Mouse (Mus musculus) neural tube, embryonic 10.5 days (tissue): ENCODE results near the gene Iqgap1.

Experiments
- DNase-seq: peaks from one replicate; pipeline ENCODE4 v3.0.0-alpha.2; 2017; ENCODE audit warnings: low spot score; ENCODE audit errors: extremely low spot score

Iqgap1 gene

DNA sequence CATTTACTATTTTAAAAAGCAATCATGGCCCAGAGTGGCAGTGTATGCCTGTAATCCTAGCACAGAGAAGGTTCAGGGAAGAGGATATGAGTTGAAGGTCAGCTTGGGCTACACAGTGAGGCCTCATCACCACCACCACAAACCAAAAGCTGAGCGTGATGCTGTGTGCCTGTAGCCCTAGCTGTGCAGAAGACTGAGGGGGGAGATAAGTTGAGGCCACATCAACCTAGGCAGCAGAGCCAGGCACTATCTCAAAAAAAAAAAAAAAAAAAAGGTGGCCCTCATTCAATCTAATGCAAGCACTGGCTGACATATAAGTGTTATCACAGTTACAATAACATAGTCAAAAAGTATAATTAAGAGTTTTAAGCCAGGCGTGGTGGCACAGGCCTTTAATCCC lies 106.7 kb downstream of the Iqgap1 start:
- no peak for DNase-seq

GRCm38 (mm10) chr7:80718471-80718870 lies 107.3 kb downstream of the Iqgap1 start:
- no peak for DNase-seq

DNA sequence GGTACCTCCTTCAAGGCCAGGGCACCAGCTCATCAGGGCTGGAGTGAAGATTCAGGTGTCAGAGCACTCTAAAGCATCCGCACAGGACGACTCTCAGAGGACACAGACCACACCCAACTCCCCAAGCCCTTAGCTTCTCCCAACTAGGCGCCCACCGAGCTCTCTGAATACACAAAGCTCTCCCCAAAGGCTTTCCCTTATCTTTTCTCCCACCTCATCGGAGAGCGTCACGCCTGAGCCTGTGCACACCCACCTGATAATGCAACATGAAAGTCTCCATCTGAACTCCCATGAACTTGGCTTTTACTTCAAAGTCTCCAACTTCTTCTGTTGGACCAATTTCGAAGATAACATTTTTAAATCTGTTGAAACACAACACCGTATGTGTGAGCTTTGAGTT lies 109.0 kb downstream of the Iqgap1 start:
- DNase-seq, result no peak

DNA sequence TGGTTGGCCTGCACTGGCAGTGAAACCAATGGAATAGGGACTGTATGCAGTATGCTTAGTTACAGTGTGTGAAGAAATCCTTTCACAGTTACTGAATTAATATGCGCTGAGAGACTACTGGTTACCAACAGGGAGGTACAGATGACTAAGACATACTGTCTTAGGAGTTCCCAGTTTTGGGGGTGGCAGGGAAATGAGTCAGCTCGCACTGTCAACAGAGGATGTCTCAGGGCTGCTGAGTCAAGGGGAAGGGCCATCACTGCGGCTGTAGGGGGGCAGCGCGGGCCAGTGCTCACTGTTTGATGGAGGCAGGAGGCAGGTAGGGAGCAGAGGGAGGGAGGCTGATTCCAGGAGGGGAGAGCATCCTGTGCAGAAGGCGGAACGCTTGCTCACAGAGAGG lies 110.5 kb downstream of the Iqgap1 start:
- no peak for DNase-seq

- DNase-seq, result no peak
Measured at GRCm38 (mm10) chr7:80711496-80711895, 114.3 kb downstream of the Iqgap1 start.

DNA sequence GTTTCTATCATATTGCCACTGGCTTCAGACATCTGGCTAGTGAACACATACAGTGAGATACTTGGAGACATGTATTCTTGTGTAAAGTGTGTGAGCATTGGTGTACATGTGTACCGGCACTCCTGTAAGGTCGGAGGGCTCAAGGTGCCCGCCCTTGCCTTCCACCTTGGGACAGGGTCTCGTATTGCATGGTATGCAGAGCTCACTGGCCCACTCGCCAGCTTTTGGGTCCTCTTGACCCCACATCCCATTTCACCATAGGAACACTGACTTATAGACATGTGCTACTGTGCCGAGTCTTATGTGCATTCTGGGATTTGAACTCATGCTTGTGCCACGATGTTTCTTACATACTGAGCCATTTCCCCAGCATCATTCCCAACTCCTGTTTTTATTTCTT lies 115.4 kb downstream of the Iqgap1 start:
- DNase-seq, result no peak

- no peak for DNase-seq
Measured at GRCm38 (mm10) chr7:80704066-80704465, 121.7 kb downstream of the Iqgap1 start.

GRCm38 (mm10) chr7:80702510-80702909 lies 123.3 kb downstream of the Iqgap1 start:
- DNase-seq, result no peak

GRCm38 (mm10) chr7:80699709-80700108 lies 126.1 kb downstream of the Iqgap1 start:
- DNase-seq, result no peak

- DNase-seq, result no peak
Measured at GRCm38 (mm10) chr7:80698940-80699339, 126.8 kb downstream of the Iqgap1 start.

- no peak for DNase-seq
Measured at GRCm38 (mm10) chr7:80697859-80698258, 127.9 kb downstream of the Iqgap1 start.

DNA sequence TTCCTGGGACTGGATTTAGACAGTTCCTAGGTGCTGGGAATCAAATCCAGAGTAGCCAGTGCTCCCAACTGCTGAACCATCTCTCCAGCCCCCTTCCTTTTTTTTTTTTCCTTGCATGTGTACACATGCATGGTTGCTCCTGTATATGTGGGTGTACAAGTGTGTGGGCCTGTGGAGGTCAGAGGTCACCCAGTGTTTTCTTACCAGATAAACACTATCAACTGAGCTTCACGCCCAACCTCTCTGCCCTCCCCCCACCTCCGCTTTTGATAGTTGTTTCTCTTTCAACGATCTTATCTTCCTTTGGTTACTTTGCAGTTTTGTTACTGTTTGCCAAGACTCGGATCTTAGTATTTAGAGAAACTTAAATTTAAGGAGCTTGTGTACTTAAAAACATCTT lies 128.9 kb downstream of the Iqgap1 start:
- no peak for DNase-seq

- no peak for DNase-seq
Measured at GRCm38 (mm10) chr7:80696334-80696733, 129.4 kb downstream of the Iqgap1 start.

DNA sequence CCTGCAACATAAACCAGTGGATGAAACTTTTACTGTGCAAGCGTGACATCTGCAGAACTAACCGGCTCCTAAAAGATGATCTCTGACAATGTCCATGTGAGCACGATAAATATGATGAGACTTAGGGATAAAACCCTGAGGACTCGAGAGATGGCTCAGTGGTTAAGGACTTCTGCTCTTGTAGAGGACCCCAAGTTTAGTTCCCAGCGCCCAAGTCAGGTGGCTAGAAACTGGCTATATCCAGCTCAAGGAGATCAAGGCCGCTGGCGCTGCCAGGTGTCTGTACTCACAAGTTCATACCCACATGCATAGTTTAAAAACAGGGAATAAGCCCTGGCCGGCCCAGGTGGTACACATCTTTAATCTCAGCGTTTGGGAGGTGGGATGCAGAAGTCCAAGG lies 133.3 kb downstream of the Iqgap1 start:
- no peak for DNase-seq

DNA sequence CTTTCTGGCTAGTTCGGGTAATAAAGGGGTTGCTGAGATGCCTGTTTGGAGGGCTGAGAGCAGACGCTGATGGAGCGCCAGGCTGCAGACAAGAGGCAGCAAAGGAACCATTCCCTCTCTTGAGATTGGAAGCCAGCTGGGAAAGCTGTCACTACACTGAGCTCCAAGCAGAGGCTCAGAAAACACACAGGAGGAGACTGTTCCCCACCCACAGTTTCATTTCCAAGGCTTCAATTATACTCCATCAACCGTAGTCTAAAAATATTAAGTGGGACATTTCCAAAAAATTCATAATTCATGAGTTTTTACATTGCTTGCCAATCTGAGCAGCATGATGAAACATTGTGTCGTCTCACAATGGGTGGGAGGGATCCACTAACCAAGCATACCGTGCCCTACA lies 134.6 kb downstream of the Iqgap1 start:
- no peak for DNase-seq

- DNase-seq, result peak; percentile 69
Measured at GRCm38 (mm10) chr7:80689221-80689591, 136.6 kb downstream of the Iqgap1 start.

DNA sequence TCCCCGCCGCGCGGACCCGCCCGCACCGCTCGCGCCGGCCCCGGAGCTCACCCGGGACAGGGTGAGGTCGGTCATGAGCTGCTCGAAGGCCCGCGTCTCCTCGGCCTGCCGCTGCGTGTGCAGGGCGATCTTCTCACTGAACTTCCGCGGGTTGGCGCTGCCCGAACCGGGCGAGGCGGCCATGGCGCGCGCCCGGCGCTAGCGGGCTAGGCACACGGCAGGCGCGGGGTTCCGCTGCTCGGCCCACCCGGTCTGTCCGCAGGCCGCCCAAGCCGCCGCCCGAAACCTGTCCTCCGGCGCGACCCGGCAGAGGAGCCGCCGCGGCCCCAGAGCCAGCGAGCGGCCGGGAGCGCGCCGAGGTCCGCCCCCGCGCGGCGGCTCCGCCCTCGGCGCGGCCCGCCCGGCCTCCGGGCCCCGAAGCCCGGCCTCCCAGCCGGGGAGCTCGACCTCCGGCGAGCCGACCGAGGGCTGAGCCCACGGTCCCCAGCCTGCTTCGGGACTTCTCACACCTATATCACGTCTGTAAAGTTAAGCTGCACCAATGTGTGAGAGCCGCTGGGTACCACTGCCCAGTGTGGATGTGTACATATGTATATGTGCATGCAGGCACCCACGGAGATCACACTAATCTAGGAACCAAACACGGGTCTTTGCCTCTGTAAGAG lies 137.1 kb downstream of the Iqgap1 start, which contains the start of gene Crtc3:
Gene Crtc3, minus strand, starts transcription at position 322 of the 665 bp plus-strand sequence.
- DNase-seq, result peak; percentile 83

DNA sequence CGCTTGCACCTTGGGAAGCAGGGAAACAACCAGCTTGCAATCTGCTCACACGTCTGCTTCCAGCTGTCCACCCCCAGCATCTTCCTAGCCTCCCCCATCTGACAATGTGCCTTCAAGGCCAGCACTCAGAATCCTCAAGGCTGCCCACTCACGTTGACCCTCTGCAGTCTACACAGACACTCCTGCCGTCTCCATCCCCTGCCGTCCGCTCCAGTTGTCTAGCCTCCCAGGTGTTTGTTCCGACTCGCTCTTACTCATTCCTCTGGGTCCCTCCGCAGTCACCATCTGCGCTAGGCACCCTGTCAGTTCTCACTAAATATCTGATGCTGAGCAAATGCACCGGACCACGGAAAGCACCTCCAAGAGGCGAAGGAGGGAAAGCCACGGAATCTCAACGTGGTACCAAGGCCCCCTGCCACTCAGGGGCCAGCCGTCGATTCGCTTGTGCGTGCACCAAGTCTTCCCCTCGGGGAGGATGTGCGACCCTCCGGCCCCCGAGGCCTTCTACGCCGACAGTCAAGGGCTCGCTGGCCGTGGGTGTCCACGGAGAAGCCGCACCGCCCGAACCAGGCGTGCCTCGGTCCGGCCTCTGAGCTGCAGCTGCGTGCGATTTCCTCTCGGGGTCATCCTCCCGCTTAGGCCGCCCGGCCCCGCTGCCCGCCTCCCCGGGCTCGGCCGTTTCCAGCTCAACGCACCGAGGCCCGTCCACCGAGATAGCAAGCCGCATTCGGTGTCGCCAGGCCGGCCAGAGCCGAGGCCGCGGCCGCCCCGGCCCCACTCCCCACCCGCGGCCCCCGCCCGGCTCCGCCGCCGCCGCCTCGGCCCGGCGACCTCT lies 137.8 kb downstream of the Iqgap1 start:
- DNase-seq, result peak; percentile 79

DNA sequence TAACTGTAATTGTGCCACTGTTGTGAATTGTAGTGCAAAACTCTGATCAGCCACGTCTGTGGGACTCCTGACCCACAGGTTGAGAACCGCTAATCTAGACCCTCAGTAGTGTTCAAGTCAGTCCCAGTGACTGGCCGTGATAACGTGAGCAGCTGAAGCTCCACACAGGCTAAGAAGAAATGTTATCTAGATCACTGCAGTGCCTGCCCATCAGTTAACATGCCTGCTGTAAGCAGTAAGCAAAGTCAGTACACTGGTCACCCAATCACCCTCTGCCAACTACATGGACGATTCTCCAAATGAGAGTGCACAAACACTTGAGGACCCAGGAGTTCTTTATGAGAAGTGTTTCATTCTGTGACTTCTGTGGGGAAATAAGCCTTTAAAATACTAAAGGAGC lies 140.1 kb downstream of the Iqgap1 start:
- no peak for DNase-seq

GRCm38 (mm10) chr7:80682630-80683029 lies 143.1 kb downstream of the Iqgap1 start:
- no peak for DNase-seq

DNA sequence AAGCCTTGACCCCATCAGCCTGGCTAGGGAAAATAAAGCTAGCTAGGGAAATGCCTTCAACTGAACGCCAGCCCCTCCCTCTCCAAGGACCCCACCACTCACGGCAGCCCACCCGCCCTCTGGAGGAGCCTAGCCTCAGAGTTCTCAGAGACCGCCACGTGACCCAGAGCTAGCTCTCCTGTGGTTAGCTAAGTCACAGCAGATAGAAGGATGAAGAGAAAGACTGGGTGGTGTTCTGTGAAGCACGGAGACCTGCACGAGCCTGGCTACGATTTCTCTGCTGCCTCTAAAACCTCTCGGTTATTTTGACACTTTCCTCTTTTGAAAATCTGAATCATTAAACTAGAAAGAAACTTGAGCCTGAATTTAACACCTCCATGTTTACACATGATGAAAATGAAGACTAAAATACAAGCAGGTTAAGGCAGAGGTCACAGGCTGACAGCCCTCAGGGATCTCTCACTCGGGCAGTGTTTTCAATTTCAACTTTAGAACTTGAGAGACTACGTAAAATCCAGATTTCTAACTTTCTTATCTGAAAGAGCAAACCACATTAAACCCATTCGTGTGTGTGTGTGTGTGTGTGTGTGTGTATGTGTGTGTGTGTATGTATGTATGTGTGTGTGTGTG lies 145.4 kb downstream of the Iqgap1 start:
- peak; percentile 38 for DNase-seq

DNA sequence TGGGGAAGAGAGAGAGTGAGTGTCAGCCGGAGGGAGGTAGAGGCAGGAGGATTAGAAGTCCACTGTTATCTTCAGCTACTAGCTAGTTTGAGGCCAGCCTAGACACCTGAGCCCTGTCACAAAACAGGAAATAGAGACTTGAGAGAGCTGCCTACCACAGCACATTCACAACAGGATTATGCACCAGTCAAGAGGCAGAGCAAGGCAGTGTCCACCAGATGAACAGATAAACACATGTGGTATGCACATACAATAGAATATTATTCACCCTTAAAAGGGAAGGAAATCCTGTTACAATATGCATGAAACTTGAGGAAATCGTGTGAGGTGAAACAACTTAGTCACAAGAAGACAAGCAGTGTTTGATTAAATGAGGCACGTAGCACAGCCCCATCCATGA lies 153.5 kb downstream of the Iqgap1 start:
- no peak for DNase-seq
